Mouse (Mus musculus): ENCODE measurements around the gene Acap3.

The Acap3 gene

DNA sequence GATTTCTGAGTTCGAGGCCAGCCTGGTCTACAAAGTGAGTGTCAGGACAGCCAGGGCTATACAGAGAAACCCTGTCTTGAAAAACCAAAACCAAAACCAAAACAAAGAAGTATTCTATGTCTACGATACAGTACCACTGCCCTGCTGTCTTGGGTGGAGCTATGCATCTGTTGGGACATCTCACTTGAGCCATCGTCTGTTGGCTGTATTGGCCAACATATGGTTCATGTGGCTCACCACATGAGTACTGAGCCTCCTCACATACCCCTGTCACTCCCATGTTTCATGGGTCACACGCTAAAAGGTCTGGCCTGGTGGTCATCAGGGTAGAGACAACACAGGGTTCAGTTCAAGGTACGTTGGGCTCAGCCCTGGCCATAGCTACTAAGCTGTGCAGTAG is 5.3 kb upstream of the Acap3 start:
- DNase-seq (ENCODE audit: low spot score): no peak

DNA sequence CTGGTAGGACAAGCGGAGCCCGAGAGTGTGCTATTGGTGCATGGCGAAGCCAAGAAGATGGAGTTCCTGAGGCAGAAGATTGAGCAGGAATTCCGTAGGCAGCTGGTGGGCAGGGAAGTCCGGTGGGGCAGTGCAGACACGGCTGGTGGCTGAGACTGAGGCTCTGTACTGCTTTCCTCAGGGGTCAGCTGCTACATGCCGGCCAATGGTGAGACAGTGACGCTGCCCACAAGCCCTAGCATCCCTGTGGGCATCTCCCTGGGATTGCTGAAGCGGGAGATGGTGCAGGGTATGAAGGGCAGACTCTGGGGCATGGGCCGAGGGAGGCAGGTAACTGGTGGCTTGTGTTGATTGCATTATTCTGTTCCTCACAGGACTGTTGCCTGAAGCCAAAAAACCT is 3.9 kb upstream of the Acap3 start:
- DNase-seq (ENCODE audit: low spot score): peak; percentile 2

DNA sequence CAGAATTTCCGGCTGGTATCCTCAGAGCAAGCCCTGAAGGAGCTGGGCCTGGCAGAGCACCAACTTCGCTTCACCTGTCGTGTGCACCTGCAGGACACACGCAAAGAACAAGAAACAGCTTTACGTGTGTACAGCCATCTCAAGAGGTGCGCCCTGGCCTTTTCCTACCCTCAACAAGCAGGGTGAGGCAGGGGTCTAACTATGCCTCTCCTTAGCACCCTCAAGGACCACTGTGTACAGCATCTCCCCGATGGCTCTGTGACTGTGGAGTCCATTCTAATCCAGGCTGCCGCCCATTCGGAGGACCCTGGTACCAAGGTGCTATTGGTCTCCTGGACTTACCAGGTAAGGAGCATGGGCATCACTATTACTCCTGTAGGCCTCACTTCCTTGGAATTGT is 3.4 kb upstream of the Acap3 start:
- DNase-seq (ENCODE audit: low spot score): peak; percentile 5

DNA sequence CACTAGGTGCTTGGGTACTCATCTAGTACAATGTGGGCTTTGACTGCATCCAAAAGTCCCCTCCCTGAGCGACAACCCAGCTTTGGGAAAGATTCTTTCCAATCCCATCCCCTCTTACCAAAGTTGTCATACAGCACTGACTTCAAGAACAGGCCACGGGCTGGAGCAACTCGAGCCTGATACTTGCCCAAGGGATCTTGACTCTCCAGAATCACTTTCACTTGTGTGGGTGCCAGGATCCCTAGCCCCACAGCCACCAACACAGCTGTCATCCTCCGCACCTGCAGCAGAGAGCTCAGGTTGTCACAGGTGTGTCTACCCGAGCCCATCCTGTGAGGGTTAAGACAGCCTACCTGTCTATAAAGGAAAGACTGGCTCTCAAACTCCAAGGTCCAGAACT is 2.3 kb upstream of the Acap3 start:
- peak; percentile 2 for DNase-seq (ENCODE audit: low spot score)

DNA sequence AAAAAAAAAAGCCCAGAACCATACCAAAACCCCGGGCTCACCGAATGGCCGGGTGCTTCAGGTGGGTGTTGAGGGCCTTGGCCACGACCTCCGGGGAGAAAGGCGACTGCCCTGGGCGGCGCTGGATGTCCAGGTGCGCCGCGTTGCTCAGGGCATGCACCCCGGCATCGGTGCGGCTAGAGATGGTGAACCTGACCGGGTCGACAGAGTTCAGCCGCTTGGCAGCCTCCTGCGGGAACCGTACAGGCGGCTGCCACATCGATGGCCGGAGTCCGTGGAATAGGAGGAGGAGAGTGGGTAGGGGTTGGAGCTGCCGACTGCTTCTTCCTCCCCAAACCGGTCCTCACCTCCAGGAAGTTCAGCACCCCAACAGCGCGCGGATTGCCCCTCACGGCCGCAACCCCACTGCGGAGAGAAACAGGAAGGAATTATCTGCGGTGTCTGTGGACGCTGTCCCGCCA is 581 bp upstream of the Acap3 start:
- no peak for DNase-seq (ENCODE audit: low spot score)

DNA sequence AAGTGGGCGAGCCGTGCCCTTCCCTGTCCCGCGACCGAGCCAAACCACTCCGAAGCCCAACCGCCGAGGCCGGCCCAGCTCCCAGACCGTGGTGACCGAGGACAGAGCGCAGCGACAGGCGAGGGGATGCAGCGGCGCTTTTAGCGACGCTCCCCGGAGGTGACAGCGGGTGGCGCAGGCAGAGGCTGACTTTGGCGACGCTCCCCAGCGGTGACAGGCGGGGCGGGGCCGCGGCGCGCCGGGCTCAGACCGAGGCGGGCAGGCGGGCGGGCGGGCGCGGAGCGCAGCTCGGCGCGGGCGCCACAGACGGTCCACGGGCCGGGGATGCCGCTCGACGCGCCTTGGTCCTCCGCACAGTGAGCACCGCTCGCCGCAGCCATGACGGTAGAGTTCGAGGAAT is 395 bp downstream of the Acap3 start:
- peak; percentile 82 for DNase-seq (ENCODE audit: low spot score)

DNA sequence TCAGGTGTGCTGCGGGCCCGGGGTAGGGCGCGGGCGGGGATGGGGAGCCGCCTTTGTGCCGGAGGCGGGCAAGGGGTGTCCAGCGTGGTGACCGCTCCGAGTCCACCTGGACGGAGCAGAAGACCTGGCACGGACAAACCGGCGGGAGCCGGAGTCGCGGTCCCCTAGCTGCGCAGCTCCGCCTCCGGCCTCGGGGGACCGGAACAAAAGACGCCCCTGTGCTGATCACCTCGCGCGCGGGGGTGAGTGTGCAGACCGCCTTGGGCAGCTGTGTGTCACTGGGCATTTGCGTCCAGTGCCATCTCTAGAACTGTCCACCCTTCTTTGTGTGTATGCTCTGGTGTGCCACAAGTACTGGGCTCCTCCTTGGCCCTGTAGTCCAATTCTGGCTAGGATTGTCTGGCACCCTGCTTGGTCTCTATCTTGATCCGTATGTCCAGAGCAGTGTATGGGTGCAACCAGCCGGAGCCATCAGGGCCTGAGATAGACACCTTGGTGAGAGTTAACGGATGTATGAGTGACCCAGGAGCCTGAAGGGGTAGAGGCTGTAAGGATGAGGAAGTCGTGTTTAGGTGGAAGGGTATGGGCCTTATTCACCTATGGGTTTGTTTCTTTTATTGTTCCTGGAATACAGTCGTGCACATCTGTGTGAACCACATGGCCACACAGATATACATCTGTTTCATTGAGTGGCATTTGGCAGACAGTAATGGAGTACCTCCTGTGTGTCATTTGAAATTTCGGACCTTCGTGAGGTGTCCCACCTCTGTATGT is 1.0 kb downstream of the Acap3 start:
- DNase-seq (ENCODE audit: low spot score): peak; percentile 38

DNA sequence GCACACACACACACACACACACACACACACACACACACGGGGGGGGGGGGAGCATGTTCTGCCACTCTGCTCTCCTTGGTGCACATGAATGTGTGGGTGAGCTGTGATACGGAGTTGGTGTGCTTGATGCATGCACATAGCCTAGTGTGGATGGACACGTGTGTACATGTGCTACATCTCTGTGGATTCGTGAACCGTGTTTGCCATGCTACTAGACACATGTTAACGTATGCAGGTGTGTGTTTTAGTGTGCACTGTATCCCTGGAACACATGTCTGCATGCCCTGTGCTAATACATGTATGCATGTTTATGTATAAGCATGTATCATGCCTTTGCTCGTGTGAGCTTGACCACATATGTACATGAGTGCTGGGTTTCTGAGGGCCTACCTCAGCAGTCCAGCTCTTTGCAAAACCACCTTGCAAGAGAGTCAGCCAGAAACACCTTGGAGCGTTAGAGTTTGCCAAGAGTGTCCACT is 1.6 kb downstream of the Acap3 start:
- DNase-seq (ENCODE audit: low spot score): peak; percentile 5

DNA sequence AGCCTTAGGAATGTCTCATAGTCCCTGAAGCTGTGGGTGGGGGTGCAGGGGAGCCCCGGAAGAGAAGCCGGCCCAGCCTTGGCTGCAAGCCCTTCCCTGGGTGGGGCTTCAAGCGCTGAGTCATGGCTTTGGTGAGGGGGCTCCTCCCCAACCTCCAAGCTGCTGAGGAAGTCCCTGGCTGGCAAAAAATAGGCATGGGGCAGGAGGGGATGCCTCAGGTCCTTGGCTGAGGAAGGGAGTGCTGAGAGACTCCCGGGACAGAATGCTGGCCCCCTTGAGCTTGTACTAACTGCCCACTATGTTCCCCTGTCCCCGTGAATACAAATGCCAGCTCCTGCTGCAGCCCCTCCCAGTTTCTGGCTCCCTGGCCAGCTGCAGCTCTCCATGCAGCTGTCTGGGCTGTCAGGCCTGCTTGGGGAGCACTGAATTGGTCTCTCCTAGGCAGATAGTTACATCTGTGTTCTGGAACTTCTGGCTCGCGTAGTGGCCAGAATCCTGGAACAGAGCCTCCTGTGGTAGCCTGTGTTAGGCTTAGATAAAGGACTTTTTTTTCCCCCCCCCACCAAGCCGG is 2.8 kb downstream of the Acap3 start:
- DNase-seq (ENCODE audit: low spot score): peak; percentile 75

DNA sequence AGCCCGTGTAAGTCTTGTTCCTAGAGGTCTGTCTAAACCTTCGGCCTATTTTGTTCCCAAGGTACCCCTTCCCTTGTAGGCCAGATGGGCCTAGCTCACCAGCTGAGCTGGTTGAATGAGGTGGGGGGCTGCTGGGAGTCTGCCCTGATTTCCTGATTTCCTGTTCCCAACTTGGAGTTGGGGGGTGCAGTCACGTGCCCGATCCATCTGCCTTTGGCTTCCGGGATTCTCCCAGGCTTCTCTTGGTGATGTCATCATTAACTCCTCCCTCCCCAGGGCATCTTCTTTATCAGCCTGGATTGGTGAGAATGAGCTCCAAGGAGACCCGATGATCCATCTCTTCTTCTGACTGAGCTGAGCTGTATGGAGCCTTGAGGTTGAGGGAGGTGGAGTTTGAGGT is 3.6 kb downstream of the Acap3 start:
- DNase-seq (ENCODE audit: low spot score): peak; percentile 81

DNA sequence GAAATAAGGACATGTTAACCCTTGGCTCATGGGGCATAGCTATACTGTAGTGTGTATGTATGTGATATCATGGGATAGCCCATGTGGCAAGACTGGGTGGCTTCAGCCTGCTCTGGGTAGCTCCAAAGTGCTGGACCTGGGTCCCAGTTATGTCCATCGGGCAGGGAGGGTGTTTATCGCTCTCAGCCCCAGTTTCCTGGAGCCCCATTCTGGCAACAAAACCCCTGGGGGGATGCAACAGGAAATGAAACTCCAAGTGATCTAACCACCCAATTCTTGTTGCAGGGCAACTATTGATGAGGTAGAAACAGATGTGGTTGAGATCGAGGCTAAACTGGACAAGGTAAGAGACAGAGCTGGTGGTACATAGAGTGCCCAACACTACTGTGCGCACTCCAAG is 4.2 kb downstream of the Acap3 start:
- no peak for DNase-seq (ENCODE audit: low spot score)

DNA sequence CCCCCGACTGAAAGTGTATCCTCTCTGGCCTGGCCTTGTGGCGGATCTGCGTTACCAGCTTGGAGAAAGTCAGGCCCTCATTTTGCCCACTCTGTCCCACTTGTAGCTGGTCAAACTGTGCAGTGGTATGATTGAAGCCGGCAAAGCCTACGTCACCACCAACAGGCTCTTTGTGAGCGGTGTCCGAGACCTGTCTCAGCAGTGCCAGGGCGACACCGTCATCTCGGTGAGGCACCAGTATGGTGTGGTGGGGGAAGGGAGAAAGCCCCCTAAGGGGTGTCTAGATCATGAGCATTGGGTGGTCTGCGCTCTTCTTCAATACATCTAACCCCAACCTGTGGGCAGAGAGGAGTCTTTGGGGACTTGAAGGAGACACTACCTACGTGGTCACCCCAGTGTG is 4.8 kb downstream of the Acap3 start:
- DNase-seq (ENCODE audit: low spot score): peak; percentile 3

DNA sequence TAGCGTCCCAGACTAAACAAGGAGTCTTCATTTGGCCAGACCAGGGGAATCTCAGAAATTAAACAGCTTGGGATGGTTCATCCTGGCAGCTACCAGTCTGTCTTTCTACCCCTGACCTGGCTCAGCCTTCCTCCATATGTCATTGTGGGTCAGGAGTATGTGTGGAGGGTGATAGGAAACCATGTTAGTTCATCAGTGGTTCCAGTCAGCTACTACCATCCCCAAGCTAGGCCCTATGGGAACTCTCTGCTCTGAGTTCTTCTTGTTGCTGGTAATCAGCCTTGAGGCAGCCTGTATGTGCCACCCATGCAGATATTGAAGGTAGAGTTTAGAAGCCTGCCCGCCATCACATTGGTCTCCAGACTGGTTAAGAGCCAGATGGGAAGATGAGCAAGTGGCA is 6.7 kb downstream of the Acap3 start:
- no peak for DNase-seq (ENCODE audit: low spot score)

DNA sequence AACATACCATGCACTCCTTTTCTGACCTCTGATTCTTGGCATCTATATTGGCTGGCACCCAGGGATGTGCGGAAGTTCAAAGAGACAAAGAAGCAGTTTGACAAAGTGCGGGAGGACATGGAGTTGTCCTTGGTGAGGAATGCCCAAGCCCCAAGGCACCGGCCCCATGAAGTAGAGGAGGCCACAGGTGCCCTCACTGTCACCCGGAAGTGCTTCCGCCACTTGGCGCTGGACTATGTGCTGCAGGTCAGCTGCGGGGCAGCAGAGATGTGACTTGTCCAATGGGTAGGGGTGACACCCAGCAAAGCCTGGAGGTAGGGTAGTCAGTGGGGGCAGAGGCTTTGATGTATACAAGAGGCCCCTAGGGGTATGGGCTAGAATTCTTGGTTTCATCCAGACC is 7.7 kb downstream of the Acap3 start:
- no peak for DNase-seq (ENCODE audit: low spot score)

DNA sequence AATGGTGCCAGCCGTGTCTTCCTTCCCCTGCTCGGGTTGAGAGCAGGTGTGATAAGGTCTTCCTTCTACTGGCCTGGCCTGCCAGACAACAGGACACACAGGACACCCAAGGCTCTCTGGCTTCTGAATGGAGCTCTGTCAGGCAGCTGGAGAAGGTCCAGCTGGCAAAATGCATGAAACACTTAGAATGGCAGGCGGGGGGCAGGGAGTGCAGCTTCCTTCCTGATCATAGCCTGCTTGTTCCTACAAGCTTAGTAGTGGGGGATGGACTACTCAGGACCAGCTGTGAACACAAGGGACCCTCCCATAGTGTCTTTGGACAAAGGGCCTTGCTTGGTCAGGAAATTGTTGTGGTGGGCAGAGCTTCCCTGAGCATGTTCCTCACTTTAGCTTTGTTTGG is 9.6 kb downstream of the Acap3 start:
- DNase-seq (ENCODE audit: low spot score): peak; percentile 63

DNA sequence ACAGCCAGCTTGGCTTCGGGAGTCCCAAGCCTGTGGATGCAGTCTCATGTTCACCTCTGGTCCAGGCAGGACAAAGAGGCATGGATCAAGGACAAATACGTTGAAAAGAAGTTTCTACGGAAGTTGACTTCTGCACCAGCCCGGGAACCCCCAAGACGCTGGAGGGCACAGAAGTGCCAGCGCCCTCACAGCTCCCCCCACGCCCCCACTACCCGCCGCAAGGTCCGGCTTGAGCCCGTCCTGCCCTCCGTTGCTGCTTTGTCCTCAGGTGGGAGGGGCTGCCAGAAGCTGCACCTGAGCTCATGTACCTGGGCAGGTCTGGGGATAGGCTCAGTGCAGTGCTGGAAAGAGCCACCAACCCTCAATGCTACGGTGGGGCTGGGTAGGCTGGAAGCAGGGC is 11.6 kb downstream of the Acap3 start:
- no peak for DNase-seq (ENCODE audit: low spot score)

DNA sequence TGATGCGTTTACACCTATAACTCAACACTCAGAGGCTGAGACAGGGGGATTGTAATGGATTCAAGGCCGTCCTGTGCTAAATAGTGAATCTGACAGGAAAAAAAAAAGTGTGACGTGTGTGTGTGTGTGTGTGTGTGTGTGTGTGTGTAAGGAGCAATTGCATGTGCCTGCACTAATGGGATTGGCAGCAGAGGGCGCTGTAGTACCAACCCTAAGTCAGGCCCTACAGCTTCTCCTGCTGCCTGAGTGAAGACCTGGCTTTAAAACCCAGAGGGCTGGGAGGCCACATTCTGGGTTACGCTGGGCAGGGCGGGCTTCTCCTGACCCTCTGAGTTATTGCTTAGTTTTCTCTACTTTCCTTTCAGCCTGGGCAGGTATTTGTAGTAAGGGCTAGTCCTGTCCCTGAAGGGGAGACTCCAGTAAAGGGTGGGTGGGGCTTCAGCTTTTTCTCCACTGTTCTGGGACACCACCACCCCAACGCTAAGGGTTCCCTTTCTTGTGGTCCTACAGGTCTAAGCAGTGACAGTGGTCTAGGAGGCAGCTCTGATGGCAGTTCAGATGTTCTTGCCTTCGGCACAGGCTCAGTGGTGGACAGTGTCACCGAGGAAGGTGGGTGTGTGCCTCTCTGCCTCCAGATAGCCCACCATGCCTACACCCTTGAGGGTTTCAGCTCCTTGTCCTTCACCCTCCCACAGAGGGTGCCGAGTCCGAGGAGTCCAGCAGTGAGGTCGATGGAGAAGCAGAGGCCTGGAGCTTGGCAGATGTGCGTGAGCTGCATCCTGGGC is 12.9 kb downstream of the Acap3 start:
- peak; percentile 30 for DNase-seq (ENCODE audit: low spot score)

DNA sequence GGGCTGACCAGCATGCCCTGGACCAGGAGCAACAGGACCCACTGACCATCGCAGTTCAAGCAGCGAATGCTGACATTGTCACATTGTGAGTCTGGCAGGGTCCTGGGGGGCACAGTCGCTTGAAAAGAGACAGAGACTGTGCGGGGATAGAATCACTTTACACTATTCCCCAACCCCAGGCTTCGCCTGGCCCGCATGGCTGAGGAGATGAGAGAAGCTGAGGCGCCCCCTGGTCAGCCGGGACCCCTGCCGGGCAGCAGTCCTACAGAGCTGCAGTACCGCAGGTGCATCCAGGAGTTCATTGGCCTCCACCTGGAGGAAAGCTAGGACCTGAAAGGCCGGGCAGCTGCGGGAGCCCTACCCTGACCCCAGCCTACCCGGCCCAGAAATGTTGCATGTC is 14.0 kb downstream of the Acap3 start:
- DNase-seq (ENCODE audit: low spot score): no peak

DNA sequence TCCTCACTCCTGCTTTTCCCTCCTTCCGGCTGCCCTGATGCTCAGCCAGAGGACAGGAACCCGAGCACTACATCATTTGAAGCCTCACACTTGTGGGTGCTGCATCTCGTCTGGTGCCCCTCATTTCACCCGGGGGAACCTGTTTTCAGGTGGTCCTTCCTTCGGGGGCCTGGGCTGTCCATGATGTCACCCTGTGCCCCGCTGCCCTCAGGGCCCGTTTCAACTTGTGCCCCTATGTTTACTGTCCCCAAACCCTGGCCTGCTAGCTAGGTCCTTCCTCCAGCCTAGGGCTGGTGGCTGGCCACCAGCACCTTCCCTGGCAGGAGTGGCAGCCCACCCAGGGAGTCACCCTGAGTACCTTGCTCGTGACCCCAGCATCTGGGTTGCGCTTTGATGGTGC is 14.5 kb downstream of the Acap3 start:
- no peak for DNase-seq (ENCODE audit: low spot score)

DNA sequence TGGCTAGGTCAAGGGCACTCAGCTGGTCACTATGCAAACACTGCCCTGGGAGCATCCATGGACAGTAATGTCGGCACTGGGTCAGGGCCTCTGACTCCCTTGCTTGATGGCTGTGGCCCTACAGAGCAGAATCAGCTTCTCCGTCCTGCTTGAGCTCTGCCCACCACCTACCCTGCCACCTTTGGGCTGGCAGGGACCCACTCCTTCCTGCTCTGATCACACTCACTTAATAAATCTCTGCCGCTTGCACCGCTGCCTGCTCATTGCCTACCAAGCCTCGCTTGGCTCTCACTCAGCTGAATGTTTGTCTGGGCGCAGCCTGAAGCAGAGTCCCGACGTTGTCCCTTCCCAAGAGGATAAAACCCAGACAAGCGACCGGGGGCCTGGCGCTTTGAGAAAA is 15.4 kb downstream of the Acap3 start:
- no peak for DNase-seq (ENCODE audit: low spot score)

DNA sequence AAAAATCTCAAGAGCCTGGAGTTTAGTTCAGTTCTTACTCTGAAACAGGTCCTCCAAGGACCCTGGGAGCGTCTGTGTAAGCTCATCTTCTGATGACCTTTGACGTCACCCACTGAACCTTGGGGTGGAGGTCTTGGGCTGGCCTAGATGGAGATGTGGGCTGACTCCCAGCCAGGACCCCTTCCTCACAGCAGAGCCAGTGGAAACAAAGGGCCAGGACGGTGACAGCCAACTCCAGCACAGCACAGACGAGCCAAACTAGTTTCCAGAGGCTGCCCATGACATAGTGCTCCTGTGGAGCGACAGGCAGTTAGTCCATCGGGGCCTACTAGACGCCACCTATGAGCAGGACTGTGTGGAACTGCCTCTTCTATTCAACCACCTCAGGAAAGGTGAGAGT is 16.7 kb downstream of the Acap3 start:
- no peak for DNase-seq (ENCODE audit: low spot score)

DNA sequence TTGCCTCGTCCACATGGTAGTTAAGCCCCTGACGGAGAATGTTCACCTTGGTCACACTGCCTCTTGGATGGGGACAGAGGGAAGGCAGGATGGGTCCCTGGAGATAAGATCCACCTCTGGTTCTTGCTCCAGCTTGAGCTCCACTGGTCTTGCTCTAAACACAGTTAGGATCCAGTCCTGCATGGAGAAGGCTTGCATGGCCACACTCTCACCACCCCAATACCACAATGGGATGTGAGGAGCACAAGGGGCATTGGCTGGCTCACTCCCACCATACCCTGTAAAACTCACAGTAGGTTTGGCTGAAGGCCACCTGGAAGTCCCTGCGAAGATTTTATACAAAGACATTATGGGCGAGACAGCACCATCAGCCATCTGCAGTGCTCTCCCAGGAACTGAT is 17.1 kb downstream of the Acap3 start:
- DNase-seq (ENCODE audit: low spot score): no peak

DNA sequence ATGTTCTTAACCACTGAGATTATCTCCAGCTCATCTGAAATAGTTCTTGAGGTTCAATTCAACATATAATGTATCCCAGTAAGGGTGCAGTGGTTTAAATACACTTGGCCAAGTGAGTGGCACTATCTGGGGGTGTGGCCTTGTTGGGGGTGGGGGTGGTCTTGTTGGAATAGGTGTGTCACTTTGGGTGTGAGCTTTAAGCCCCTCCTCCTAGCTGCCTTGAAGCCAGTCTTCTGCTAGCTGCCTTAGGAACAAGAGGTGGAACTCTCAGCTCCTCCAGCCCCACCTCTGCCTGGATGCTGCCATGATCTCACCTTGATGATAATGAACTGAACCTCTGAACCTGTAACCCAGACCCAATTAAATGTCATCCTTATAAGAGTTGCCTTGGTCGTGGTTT is 40.4 kb downstream of the Acap3 start:
- no peak for DNase-seq (ENCODE audit: low spot score)

Data from layer of hippocampus, adult 11-12 months (tissue).